Mouse (Mus musculus): ENCODE measurements around the gene Lcn12.

Lcn12 gene

DNA sequence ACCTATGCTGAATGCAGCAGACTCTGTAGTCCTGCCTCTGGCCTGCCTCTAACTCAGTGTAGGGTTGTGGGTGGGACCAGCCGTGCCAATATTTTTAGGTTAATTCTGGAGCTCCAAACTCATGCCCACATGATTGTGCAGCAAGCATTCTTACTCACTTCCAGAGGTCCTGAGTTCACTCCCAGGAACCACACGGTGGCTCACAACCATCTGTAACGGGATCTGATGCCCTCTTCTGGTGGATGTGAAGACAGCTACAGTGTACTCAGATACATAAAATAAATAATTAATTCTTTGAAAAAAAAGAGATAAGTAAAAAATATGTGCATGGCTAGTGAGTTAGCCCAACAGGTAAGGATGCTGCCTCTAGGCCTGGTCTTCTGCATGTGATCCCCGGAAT lies 2.8 kb upstream of the Lcn12 start:
- DNase-seq (ENCODE audit: low spot score), result no peak

DNA sequence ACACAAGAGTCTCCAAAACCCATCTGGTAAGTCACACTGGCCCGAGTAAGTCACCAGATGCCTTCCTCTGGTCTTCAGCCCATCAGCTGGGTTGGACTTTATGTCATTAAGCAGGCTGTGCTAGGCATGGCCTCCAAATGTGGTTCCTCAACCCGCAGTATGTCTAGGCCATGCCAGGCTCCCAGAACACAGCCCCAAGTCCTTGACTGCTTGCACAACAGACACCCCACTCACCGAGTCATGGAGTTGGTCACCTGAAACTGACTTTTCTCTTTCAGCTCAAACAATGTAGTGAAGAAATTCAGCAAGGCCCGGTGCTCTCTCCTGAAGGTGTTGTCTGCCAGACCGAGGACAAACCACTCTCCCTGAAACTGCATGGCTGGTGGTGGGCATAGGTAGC lies 723 bp downstream of the Lcn12 start:
- no peak for DNase-seq (ENCODE audit: low spot score)

DNA sequence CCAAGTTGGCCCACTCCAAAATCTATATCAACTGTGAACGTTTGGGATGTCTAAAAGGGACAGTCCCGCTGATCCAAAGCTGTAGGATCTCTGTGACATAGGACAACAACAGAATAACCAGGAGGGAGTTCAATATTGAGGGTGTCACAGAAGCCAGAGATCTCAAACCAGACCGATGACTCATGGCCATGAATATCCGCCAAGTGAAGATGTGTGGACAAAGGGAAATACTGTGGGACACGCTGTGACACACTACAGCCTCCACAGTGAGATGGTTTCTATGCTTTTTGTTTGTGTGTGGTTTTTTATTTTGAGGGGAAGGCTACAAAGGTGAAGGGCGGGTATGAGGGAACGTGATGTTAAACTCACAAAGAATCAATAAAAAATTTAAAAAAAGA lies 5.0 kb downstream of the Lcn12 start:
- DNase-seq (ENCODE audit: low spot score), result no peak

DNA sequence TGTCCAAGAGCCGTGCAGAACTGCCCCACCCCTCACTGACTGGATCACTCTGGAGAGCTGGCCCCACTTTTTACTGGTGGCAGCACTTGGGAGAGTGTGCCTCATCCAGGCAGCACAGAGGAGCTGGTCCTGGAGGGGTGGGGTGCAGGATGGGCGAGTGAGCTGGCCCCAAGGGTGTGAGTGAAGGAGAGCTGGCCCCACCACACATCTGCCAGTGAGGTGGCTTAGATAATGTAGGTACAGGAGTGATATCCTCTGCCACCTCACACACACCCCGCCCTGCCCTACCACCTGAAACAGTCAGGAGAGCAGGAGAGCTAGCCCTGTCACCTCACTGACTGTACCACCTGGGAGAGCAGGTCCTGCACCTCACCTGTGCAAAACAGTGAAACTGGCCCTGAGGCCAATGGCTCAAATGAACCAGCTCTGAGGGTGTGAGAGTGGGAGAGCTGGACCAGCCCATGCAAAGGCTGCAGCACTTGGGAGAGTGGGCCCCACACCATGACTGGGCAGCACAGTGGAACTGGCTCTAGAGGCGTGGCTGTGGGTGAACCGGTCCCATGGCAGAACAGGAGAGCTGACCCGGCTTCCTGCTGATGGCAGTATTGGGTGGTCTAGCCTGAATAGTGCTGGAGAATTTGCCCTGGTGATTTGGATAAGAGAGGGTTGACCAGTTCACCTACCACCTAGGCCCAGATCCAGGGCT lies 5.6 kb downstream of the Lcn12 start:
- DNase-seq (ENCODE audit: low spot score), result no peak

DNA sequence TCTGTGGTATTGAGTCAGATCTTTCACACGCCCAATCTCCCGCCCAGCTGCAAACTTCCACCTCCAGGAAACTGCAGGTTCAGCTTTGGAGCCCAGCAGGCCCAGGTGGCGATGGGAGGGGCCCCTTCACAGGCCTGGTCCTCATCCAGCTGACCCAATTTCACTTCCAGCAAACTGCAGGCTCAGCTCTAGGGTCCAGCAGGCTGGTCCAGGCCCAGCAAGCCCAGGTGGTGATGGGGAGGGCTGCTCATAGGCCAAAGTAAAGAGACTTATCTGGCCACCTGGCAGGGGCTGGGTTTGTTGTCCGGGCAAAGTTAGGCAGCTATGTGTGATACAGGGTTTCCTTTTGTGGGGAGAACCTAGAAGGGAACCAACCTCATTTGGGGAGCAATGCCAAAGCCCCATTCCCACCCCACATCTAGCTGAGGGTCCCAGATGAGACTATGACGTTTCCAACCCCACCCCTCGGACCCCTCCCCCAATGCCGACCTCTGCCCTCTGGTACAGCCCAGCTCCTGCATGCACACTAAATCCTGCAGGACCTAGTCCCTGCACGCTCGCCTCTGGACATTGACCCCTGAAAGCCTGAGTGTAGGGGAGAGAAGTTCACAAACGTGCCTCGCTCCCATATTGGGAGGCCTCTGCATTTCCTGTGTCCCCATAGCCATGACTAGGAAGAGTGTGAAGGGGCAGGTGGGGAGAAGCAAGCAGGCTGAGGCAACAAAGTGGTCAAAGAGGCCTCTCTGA lies 8.6 kb downstream of the Lcn12 start:
- DNase-seq (ENCODE audit: low spot score), result no peak

DNA sequence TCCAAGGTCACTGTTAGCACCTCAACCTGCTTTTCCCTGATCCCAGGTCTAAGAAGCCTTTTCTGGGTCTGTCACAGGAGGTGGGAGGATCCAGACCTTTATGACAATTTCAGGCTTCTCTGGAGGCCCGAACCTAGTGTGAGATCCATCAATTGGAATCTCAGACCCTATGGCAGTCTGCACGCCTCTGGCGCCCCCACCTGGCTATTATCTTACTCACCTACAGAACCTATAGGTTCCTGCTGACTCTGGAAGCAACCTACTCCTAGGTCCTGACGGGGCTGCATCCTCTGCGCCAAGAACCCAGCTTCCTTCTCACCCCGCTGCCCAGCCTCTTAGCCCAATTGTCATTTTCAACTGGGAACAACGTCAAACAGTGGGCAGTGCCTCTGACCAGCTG lies 10.7 kb downstream of the Lcn12 start:
- DNase-seq (ENCODE audit: low spot score), result no peak

DNA sequence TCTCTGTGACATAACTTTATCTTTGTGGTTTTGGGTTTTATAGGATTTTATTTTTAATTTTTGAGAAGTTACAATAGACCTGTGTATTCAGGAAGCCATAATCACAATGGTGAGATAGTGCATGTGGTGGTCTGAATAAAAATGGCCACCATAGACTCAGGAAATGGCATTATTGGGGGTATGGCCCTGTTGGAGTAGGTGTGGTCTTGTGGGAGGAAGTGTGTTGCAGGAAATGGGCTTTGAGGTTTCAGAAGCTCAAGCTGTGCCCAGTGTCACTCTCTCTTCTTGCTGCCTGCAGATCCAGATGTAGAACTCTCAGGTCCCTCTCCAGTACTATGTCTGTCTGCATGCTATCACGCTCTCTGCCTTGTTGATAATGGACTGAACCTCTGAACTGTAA lies 13.2 kb downstream of the Lcn12 start:
- DNase-seq (ENCODE audit: low spot score), result no peak

DNA sequence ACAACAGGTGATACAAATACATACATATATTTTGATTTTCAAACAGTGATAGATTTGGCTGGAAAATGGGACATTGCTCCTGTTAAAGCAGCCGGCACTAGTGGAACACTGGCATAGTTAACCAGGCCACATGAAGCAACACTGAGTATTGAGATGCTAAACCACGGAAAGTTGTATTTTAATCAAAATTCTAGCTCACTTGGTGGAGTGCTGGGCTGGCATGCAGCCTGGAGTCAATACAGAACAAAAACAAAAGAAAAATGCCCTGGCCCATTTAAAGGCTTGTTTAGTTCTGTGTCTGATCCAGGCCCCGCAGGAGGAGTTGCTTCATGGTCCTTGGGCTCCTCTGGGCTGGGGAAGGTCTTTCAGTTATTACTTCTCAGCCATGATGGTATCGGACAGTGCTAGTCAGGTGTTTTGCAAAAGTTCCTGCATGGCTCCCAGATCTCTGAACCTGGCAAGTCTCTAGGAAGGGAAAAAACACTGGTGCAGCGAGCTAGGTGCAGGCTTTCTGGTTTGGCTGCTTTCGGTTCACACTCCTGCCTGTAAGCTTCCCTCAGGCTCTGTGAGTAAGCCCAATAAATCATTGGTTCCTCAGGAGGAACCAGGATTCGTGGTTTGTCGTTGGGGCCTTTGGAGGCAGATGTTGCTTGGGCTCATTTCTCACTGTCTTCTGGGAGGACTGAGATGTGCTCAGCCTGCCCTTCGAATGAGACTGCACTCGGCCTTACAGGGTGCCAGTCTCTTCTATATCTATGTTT lies 14.0 kb downstream of the Lcn12 start:
- DNase-seq (ENCODE audit: low spot score), result no peak

DNA sequence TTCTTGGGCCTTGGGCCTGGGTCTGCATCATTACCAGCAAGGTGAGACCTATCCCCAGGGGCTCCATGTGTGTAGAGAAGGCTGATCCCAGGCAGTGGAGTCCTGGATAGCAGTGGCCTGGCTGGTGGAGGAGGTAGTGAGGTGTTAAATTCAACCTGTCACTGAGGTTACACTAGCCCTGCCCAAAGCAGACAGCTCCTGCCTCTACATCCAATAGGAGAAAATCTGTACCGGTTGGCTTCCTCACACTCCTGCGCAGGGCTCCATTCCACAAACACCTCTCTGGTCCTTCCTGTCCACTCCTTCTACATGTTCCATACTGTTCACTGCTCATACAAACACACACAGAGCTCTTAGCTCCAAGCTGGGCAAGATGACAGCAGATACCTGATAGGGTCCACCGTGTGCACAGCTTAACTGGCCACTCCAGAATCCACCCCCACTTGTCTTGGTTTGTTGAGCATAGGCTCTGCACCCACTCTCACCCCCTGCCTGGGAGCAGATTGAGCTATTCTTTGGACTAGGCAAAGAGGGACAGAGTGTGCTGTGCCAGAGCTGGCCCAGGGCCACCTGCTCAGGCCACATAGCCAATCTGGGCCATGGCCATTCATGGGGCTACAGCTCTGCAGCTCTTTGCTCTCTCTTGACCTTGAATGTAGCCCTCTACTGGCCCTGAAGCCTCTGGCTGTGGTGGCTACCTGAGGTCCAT lies 15.6 kb downstream of the Lcn12 start:
- no peak for DNase-seq (ENCODE audit: low spot score)

DNA sequence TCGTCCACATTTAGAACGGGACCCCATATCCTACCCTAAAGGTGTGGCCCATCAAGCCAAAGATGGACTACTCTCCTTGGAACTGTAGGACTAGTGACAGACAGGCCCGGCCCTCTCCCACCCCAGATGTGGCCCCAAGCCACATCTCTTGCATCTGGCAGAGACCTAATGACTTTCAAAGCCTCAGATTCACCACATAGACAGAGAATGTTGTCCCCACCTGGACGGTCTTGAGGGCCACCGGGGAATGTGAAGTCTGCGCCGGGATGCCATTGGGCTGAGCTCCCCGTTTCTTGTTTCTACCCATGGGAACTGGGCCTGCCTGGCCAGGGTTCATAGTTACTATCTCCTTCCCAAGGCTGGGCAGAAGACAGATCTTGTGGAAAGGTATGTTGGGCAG lies 16.2 kb downstream of the Lcn12 start:
- DNase-seq (ENCODE audit: low spot score), result no peak

DNA sequence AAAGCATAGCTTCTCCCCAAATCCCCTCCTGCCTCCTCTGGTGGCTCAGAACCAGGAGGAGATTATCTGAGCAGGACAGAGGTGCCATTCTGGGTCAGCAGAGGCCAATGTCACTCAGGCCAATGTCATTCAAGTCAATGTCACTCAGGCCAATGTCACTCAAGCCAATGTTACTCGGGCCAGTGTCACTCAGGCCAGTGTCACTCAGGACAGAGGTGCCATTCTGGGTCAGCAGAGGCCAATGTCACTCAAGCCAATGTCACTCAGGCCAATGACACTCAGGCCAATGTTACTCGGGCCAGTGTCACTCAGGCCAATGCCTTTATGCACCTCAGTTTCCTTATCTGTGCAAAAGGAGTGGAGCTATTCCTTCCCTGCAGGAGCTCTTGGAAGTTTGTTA lies 21.2 kb downstream of the Lcn12 start:
- DNase-seq (ENCODE audit: low spot score), result no peak

DNA sequence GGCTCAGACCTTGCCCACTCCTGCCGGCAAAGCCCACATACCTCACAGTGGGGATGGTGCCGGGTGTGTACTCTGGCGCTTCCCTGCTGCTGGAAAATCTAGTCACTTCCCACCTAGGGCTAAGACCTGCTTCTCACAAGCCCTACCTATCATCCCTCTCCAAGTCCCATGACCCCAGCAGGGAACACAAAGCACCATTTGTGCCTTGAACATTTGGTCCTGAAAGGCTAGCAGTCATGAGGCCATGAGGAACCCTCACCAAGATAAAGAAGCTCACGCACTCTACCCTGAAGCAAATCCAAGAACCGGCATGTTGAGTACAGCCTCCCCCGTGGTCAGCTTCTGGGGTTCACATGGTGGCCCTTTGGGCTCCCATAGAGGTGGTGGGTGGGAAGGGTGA lies 23.7 kb downstream of the Lcn12 start, which contains the start of gene Ptgds:
Gene Ptgds (minus strand): TSS at position 78 of the 400 bp plus-strand sequence.
- no peak for DNase-seq (ENCODE audit: low spot score)

DNA sequence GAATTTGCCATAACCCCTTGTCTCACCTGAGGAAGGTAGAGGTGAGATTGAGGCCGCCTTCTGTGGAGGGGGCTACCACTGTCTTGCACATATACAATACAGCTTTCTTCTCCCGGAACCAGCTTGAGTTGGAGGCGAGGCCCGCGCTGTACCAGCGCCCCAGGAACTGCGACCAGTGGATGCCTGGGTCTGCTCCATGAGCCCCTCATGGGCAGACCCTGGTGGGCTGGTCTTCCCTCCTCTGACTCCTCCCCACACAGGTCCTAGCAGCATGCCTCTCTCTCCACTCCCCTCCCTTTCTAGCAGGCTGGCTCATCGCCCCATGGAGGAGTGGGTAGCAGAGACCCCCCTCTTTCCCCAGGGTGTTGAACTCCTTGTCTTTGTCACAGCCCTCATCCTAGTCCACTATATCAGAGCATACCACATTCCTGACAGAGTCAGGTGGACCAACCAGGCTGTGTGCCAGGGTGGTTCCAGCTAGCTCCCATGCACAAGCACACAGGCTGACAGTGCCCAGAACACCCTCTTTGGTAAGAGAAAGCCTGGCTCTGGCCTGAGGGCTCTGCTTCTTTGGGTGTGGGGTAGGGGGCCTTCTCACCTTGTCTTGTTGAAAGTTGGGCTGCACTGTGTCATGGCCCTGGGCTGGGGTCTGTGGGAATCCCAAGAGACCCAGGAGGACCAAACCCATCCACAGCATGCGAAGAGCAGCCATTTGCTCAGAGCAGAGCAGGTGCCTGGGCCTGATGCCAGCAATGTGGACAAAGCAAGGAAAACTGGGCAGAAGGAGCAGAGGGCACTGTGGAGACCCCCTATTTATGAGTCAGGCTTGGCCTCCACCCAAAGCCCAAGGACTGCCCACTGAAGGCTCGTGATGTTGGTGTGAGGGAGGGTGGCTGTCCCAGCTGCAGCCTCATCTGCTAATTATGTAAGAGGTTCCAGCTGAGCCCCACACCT lies 24.5 kb downstream of the Lcn12 start:
- DNase-seq (ENCODE audit: low spot score), result no peak

DNA sequence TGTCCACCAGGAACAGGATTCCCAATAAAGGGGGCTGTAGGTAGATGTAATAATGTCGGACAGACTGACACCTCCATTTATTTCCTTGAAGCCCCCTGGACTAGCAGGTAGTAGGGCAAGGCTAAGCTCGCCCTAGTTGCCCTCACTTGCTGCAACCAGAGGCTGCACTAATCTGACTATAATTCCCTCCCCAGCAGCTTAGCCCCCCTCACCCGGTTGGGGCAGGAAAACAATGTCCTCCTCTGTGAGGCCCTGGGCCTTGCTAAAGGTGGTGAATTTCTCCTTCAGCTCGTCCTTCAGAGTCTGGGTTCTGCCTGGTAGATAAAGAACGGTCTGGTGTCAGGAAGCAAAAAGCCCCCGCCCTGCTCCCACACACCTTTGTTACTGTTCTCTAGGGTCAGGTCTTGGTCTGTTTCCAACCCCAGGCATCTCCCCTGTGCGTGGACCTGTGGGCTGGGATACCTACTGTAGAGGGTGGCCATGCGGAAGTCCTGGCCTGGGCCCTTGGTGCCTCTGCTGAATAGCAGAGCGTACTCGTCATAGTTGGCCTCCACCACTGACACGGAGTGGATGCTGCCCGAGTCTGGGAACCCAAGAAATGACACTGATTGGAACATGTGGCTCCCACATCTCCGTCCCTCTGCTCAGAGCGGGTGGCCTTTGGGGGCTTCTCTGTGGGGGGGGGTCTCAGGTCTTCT lies 26.0 kb downstream of the Lcn12 start:
- no peak for DNase-seq (ENCODE audit: low spot score)

DNA sequence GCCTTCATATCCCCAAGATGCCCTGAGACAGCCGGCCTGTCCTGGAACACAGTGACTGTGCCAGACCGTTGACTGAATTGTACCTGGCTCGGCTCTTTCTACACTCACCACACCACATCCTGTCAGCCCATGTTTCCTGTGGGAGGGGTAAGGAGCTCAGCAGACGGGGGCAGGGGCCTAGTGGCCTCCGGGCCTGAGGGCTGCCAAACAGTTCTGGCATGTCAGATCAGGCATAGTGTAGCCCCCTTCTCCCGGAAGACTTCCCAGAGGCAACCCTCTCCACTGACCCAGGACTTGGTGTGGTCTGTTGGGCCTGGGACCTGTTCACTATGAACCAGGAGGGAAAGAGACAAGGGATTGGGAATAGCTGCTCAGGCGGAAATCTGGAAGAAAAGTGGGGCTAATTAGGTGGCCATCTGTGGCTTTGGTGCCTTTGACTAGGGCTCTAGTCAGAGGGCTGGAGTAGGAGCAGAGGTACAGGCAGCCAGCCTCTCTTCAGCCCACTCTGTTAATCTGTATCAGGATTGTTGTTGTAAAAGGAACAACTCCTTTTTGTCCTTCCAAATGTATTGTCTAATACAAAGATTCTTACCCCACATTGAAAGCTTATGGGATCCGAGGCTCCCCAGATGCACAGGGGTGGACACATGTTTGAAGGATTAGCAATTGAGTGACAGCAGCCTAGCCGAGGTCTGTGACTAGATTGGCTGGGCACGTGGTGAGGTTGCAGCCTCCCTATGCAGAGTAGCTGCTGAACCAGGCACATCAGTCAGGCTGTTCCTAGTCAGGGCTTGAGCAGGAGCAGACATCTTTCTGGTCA lies 27.7 kb downstream of the Lcn12 start:
- DNase-seq (ENCODE audit: low spot score), result no peak

DNA sequence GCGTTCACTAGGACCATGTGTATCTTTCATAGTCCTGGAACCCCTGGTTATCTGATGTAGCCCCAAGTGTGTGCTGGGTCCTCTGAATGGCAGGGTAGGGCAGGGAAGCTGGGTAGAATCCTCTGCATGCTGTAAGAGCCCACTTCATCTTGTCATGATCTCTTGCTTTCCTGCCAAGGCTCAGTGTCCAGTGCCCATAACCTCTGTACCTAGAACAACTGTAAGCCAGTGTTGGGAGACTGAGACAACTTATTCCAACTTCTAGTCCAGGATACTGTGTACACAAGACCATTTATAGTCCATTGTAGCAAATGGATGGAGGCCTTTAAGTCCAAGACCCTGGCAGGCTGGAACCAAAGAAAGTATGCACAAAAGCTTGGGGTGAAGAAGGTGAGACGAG lies 28.5 kb downstream of the Lcn12 start:
- no peak for DNase-seq (ENCODE audit: low spot score)

DNA sequence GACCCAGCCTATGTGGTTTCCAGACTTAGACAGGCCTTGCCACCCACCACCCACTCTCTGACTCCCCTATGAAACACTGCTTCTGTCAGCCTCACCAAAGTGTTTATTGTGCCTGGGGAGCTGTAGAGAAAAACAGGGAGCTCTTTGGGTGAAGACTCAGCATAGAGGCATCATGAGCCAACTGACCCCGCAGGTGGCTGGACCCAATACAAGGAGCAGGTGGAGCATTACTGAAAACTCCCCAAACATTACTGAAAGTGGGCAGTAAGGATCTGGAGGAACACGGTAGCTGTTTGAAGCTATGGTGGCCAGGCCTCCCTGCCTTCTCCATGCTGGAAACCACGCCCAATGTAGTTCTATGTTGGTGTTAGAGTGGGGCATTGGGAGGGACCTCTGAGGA lies 30.1 kb downstream of the Lcn12 start:
- DNase-seq (ENCODE audit: low spot score), result no peak

DNA sequence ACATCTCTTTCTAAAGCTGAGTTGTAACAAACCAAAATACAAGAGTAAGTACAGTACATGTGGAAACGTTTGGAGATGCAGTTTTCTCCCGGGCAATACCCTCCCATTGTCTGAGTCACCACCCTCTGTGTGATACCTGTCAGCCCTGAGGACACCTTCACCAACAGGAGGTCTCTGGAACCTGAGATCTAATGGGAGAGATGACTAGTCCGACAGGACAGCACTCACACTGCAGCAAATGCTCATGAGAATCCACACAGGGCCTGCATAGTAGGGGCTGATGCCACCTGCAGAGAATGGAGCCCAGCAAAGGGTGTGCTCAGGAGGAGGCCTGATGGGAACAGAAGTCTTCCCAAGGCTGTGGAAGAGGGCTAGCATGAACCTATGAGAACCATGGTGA lies 32.3 kb downstream of the Lcn12 start:
- DNase-seq (ENCODE audit: low spot score), result no peak

DNA sequence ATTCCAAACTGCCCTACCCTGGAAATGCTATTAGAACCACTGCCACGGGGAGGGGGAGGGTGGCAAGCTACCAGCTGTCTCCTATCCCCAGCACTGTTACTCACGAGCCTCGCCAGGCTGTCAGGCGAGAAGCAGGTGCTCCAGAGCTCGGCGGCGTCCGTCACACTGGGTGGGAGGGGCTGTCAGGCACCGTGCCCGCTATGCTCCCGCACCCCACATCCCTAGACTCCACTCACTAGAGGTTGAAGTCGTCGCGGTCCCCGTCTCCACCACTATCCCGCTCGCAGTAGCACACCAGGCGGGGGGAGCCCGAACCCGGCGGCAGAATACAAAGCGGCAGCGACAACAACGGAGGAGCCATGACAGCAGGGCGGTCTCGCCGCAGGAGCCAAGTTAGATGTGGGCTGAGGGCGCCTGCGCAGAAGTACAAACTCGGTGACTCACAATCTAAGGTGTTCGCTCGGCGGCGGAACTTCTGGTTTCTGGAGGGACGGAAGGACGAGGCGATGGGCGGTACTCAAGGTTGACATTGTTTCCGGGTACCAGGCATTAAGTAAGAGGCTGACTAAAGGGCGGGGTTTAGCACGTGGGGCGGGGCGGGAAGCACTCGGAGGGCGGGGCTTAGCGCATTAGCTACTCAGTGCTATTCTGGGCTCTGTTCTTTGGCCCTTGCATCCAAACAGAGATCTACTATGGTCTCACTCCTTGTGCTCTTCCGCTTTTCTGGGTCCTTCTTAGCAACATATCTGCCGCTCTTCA lies 33.0 kb downstream of the Lcn12 start, which contains the start of gene Paxx:
Gene Paxx (minus strand): TSS at position 544 of the 759 bp plus-strand sequence.
- peak; percentile 96 for DNase-seq (ENCODE audit: low spot score)

Measured in c-Kit-positive CD71-positive TER-119-positive erythroid progenitor cells, embryonic 14.5 days (primary cell).